8 mouse cellular contexts compared by ENCODE assay signal in genomic region chr6:90476941-90477518, GRCm38 (mm10). TPM values are rescaled to one million over a fixed set of nuclear protein-coding genes. Genes with fewer than 3 reads are reported as not detected.
DNase-seq lines count a peak whose midpoint lies in the region; ATAC-seq lines count a peak whose summit lies in the region.

No protein-coding gene starts in this region.

- no peaks in the 10 kb centered on the region for H3K4me1 ChIP-seq in embryonic facial prominence, embryonic 14.5 days (ENCODE audit: control insufficient read depth, insufficient read depth, low read length)
- peaks cover 21% of the 10 kb centered on the region for H3K4me1 ChIP-seq in embryonic facial prominence, embryonic 10.5 days
- H3K4me1 ChIP-seq in heart, embryonic 16.5 days (ENCODE audit: control insufficient read depth, insufficient read depth, low read length): peaks cover 11% of the 10 kb centered on the region
- H3K4me1 ChIP-seq in lung, embryonic 15.5 days: peaks cover 11% of the 10 kb centered on the region; the same call in 1 of the 2 replicates

- H3K36me3 ChIP-seq in embryonic facial prominence, embryonic 14.5 days (ENCODE audit: control insufficient read depth, insufficient read depth, low read length): no peaks in the 10 kb centered on the region
- H3K36me3 ChIP-seq in embryonic facial prominence, embryonic 10.5 days (replicated peaks): 0 out of 2 replicates have a peak, but pooled peaks cover 5% of the 10 kb centered on the region
- H3K36me3 ChIP-seq in heart, embryonic 16.5 days (ENCODE audit: control insufficient read depth, insufficient read depth): peaks cover 12% of the 10 kb centered on the region; the same call in 1 of the 2 replicates
- H3K36me3 ChIP-seq in lung, embryonic 15.5 days: no peaks in the 10 kb centered on the region

- peak; percentile 53 for ATAC-seq in embryonic facial prominence, embryonic 14.5 days (ENCODE audit: low read depth)
- ATAC-seq in heart, embryonic 16.5 days (replicated peaks; ENCODE audit: extremely low read depth, insufficient read depth, low FRiP score): peak; percentile 58; the same call in 1 of the 2 replicates
- peak; percentile 62; the same call in 1 of the 2 replicates for ATAC-seq in lung, embryonic 15.5 days (ENCODE audit: borderline replicate concordance, extremely low read depth, low FRiP score, low TSS enrichment)

- 65% methylated on average over 14 of the region's 14 CpGs for WGBS in embryonic facial prominence, embryonic 14.5 days
- WGBS in embryonic facial prominence, embryonic 10.5 days: 78% methylated on average over 14 of the region's 14 CpGs
- WGBS in heart, embryonic 16.5 days: 28% methylated on average over 14 of the region's 14 CpGs
- 37% methylated on average over 14 of the region's 14 CpGs for WGBS in lung, embryonic 15.5 days

- no peak overlapping the region for H3K4me2 ChIP-seq in embryonic facial prominence, embryonic 14.5 days (ENCODE audit: low read depth, low read length)
- H3K4me2 ChIP-seq in heart, embryonic 16.5 days (ENCODE audit: low read depth, low read length): peak overlapping the region; percentile 40; the same call in 1 of the 2 replicates
- peak overlapping the region; percentile 20 for H3K4me2 ChIP-seq in lung, embryonic 15.5 days

- DNase-seq in embryonic facial prominence, embryonic 14.5 days (ENCODE audit: low spot score): peak; percentile 61
- DNase-seq in embryonic facial prominence, embryonic 10.5 days (ENCODE audit: low spot score): no peak
- peak; percentile 51 for DNase-seq in urinary bladder, postnatal 14 days (ENCODE audit: low spot score)
- DNase-seq in urinary bladder, adult 18-20 months (ENCODE audit: low spot score in 2 of 2): no peak
- DNase-seq in layer of hippocampus, postnatal 25 days (ENCODE audit: extremely low spot score in 1 of 2, low spot score in 1 of 2): no peak
- no peak for DNase-seq in adrenal gland, postnatal 25 days

- H3K9ac ChIP-seq in embryonic facial prominence, embryonic 14.5 days (ENCODE audit: low read depth, low read length): no peak overlapping the region
- no peak overlapping the region for H3K9ac ChIP-seq in heart, embryonic 16.5 days (ENCODE audit: low read length)
- H3K9ac ChIP-seq in lung, embryonic 15.5 days: no peak overlapping the region

- no peak overlapping the region for H3K4me3 ChIP-seq in embryonic facial prominence, embryonic 14.5 days (ENCODE audit: low read depth, low read length)
- no peak overlapping the region for H3K4me3 ChIP-seq in embryonic facial prominence, embryonic 10.5 days
- no peak overlapping the region for H3K4me3 ChIP-seq in heart, embryonic 16.5 days (ENCODE audit: low read length)
- H3K4me3 ChIP-seq in lung, embryonic 15.5 days: no peak overlapping the region

- no peaks in the 10 kb centered on the region for H3K9me3 ChIP-seq in embryonic facial prominence, embryonic 14.5 days (ENCODE audit: control insufficient read depth, low read length)
- H3K9me3 ChIP-seq in embryonic facial prominence, embryonic 10.5 days: no peaks in the 10 kb centered on the region
- H3K9me3 ChIP-seq in heart, embryonic 16.5 days (replicated peaks; ENCODE audit: control insufficient read depth, low read length): no peaks in the 10 kb centered on the region
- no peaks in the 10 kb centered on the region for H3K9me3 ChIP-seq in lung, embryonic 15.5 days

- no peaks in the 10 kb centered on the region for H3K27me3 ChIP-seq in embryonic facial prominence, embryonic 14.5 days (replicated peaks; ENCODE audit: control insufficient read depth, insufficient read depth, low read length)
- no peaks in the 10 kb centered on the region for H3K27me3 ChIP-seq in embryonic facial prominence, embryonic 10.5 days (replicated peaks; ENCODE audit: low read depth, poor library complexity, severe bottlenecking)
- no peaks in the 10 kb centered on the region for H3K27me3 ChIP-seq in heart, embryonic 16.5 days (ENCODE audit: control insufficient read depth, insufficient read depth, low read length)
- H3K27me3 ChIP-seq in lung, embryonic 15.5 days: no peaks in the 10 kb centered on the region

- H3K27ac ChIP-seq in embryonic facial prominence, embryonic 14.5 days (replicated peaks; ENCODE audit: low read depth, low read length): no peak overlapping the region
- H3K27ac ChIP-seq in embryonic facial prominence, embryonic 10.5 days (replicated peaks): no peak overlapping the region
- H3K27ac ChIP-seq in heart, embryonic 16.5 days (ENCODE audit: low read length): no peak overlapping the region
- no peak overlapping the region for H3K27ac ChIP-seq in lung, embryonic 15.5 days

RNA-seq across cellular contexts. Expression of gene Aldh1l1, which starts 9.2 kb away (rescaled TPM):
- polyA plus RNA-seq in embryonic facial prominence, embryonic 14.5 days (2014; fragmentation: Nextera tagmentation; extraction: Ambion mirVana): 1.8 and 2.2 TPM in 2 replicates
- polyA plus RNA-seq in embryonic facial prominence, embryonic 10.5 days (2016; fragmentation: Nextera tagmentation; extraction: Ambion mirVana): 1.5 and 2.1 TPM in 2 replicates
- 4.6 and 6.5 TPM in 2 replicates for polyA plus RNA-seq in heart, embryonic 16.5 days (2015; fragmentation: Nextera tagmentation; extraction: Ambion mirVana)
- polyA plus RNA-seq in lung, embryonic 15.5 days (2015; fragmentation: Nextera tagmentation; extraction: Ambion mirVana): 1.4 and 2.1 TPM in 2 replicates
- 10 to 100 TPM; 45.0 to 48.4 TPM for total RNA-seq in layer of hippocampus, postnatal 25 days (2021)
- total RNA-seq in adrenal gland, postnatal 25 days (2021): 179 and 220 TPM in 2 replicates

RNA-seq across cellular contexts. Expression of gene Klf15, which starts 14.7 kb away (rescaled TPM):
- 7.0 and 8.4 TPM in 2 replicates for polyA plus RNA-seq in embryonic facial prominence, embryonic 14.5 days (2014; fragmentation: Nextera tagmentation; extraction: Ambion mirVana)
- polyA plus RNA-seq in embryonic facial prominence, embryonic 10.5 days (2016; fragmentation: Nextera tagmentation; extraction: Ambion mirVana): 6.4 and 7.5 TPM in 2 replicates
- polyA plus RNA-seq in heart, embryonic 16.5 days (2015; fragmentation: Nextera tagmentation; extraction: Ambion mirVana): 28.2 and 28.7 TPM in 2 replicates
- 10.9 and 13.5 TPM in 2 replicates for polyA plus RNA-seq in lung, embryonic 15.5 days (2015; fragmentation: Nextera tagmentation; extraction: Ambion mirVana)
- total RNA-seq in layer of hippocampus, postnatal 25 days (2021): 10 to 100 TPM; 22.3 to 31.5 TPM
- total RNA-seq in adrenal gland, postnatal 25 days (2021): 38.4 and 44.5 TPM in 2 replicates

RNA-seq across cellular contexts. Expression of gene Cfap100, which starts 48.4 kb away (rescaled TPM):
- polyA plus RNA-seq in embryonic facial prominence, embryonic 14.5 days (2014; fragmentation: Nextera tagmentation; extraction: Ambion mirVana): 0.62 and 0.65 TPM in 2 replicates
- polyA plus RNA-seq in embryonic facial prominence, embryonic 10.5 days (2016; fragmentation: Nextera tagmentation; extraction: Ambion mirVana): 0.76 and 0.99 TPM in 2 replicates
- 0.50 and 0.62 TPM in 2 replicates for polyA plus RNA-seq in heart, embryonic 16.5 days (2015; fragmentation: Nextera tagmentation; extraction: Ambion mirVana)
- polyA plus RNA-seq in lung, embryonic 15.5 days (2015; fragmentation: Nextera tagmentation; extraction: Ambion mirVana): 0.50 and 0.68 TPM in 2 replicates
- 10 to 100 TPM in 1 of 2 experiments, 1 to 10 TPM in 1; 8.3 to 15.7 TPM for total RNA-seq in layer of hippocampus, postnatal 25 days (2021)
- total RNA-seq in adrenal gland, postnatal 25 days (2021): 1.1 TPM in 1 of 2 replicates, not detected in the other

Comparison
In these comparisons a context has a peak if more than half of its experiments do, and no peak if none do; other contexts are left out.
1. DNase-seq: peak in embryonic facial prominence, embryonic 14.5 days (single experiment) and urinary bladder, postnatal 14 days (single experiment); none in embryonic facial prominence, embryonic 10.5 days (single experiment), urinary bladder, adult 18-20 months (0 of 2), layer of hippocampus, postnatal 25 days (0 of 2) and adrenal gland, postnatal 25 days (single experiment).
2. Peak in every context shown above with its lines, with median percentiles within 50 percentile points of each other: ATAC-seq.